Mouse (Mus musculus): ENCODE measurements around the gene Prn.

GRCm38 (mm10) chr2:131957731-131958222, 48.0 kb downstream of the Prn start:
- TF ChIP-seq CTCF (IDR thresholded peaks at IDR 0.05), result no peak
- TF ChIP-seq EP300 (IDR thresholded peaks at IDR 0.05), result no peak

All from lung, postnatal 0 days (tissue).